Mouse (Mus musculus) kidney, adult 2 months (tissue): ENCODE data around the gene Timp4.

Experiments
- CTCF ChIP-seq: fragments of 200-500 bp; conservative IDR thresholded peaks from 2 replicates; pipeline ENCODE4 v1.5.1; 2011; ENCODE audit warnings: low read depth, mild to moderate bottlenecking, control low read depth, low read length, moderate library complexity, mixed read lengths; ENCODE audit not compliant: insufficient read depth, insufficient read length
- POLR2A ChIP-seq: fragments of 200-500 bp; IDR thresholded peaks from one replicate; pipeline ENCODE4 v1.6.1; 2011; ENCODE audit warnings: low read depth, low read length, control low read depth

DNA sequence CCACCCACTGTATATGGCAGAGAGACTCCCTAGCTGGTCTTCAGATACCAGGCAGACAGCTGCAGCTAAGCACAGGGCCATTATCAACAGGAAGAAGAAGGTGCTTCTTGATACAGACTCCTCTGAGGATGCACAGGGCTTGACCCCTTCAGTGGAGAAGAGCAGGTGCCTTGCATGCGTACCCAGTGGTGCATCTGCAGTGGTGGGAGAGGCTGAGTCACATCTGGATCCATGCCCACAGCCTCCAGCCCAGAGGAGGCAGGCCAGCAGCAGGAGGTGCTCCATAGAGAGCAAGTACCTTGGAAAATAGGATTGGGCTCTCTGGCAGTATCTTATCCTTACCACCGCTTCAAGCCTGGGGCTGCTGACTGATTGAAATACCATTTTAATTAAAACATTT is 41.9 kb upstream of the Timp4 start:
- TF ChIP-seq POLR2A (no peak), CTCF (no peak)
